Mouse (Mus musculus): ENCODE measurements at regions not wholly inside any gene's neighbourhood (a gene's known extent, or its start where the extent isn't known, plus 50 kb on each side); places are given as distances from the start of the nearest gene placed in this dataset.

- no peak for DNase-seq (ENCODE audit: extremely low read depth, low read depth, low spot score)
Observed at GRCm38 (mm10) chr16:21318640-21319365, 104.1 kb upstream of the Vps8 start.

- DNase-seq (ENCODE audit: extremely low read depth, low read depth, low spot score), result no peak
Observed at GRCm38 (mm10) chr16:21320284-21320683, 102.6 kb upstream of the Vps8 start.

GRCm38 (mm10) chr16:21321188-21322070 lies 101.5 kb upstream of the Vps8 start:
- DNase-seq (ENCODE audit: extremely low read depth, low read depth, low spot score), result no peak

- no peak for DNase-seq (ENCODE audit: extremely low read depth, low read depth, low spot score)
Observed at GRCm38 (mm10) chr16:21322437-21322836, 100.5 kb upstream of the Vps8 start.

DNA sequence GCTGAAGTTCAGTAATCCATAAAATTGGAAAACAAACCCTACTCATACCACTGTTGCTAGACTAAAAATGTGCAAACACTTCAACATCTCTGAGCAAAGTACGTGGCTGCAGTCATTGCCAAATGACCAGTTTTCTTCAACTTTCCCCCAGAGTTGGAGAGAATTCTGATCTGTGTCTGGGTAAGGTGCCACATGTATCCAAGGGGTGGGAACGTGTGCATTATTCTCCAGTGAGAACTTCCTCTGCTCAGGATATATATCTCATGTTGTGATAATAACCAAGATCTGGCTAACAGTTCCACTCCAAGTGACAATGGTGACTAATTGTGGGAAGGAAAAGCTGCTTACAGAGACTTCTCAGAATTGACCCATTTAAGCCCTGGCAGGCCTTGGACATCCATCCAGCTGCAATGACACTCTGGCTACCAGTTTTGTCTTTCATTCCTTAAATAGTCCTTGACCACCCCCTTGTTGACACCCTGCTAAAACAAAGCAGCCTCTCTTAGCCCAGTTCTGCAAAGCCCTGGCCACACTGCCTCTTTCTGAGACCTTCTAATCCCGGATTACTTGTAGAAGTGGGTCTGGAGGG lies 99.4 kb upstream of the Vps8 start:
- DNase-seq (ENCODE audit: extremely low read depth, low read depth, low spot score), result no peak

- DNase-seq (ENCODE audit: extremely low read depth, low read depth, low spot score), result no peak
Observed at GRCm38 (mm10) chr16:21327969-21328368, 94.9 kb upstream of the Vps8 start.

GRCm38 (mm10) chr16:21329199-21329598 lies 93.7 kb upstream of the Vps8 start:
- peak; percentile 50 for DNase-seq (ENCODE audit: extremely low read depth, low read depth, low spot score)

DNA sequence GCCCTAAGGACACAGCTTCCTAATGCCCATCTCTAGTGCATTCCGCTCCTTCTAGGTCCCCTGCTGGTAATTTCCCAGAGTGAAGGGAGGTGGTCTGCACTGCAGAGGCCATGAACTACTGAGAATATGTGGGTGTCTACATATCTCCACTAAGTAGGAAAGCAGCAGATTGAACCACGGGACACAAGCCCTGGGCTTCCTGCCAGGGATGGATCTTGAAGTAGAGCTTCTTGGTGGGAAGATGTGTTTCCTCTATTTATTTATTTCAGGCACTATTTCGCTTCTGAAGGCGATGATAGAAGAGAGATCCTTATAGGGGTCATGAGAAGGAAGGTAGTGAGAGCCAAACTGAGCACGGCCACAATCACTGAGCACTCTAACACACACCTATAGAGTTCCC lies 91.7 kb upstream of the Vps8 start:
- DNase-seq (ENCODE audit: extremely low read depth, low read depth, low spot score), result no peak

- DNase-seq (ENCODE audit: extremely low read depth, low read depth, low spot score), result no peak
Observed at GRCm38 (mm10) chr16:21332411-21332810, 90.5 kb upstream of the Vps8 start.

DNA sequence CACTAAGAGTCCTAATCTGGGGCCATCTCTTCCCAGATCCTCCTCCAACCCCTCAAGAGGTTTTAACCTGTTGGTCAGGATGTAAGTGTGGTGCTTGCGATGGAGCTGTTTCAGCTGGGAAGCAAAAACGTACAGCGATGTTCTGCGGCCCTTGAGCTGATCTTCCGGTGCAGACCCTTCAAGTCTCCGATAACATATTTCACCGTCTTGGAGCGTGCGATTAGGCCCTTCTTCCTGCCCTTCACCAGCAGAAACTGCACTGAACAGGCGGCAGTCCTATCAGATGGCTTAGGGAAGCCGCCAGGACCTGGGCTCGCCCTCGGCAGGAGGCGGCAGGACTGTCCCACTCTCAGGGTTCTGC lies 90.1 kb upstream of the Vps8 start:
- no peak for DNase-seq (ENCODE audit: extremely low read depth, low read depth, low spot score)

GRCm38 (mm10) chr16:21333223-21333951 lies 89.5 kb upstream of the Vps8 start:
- no peak for DNase-seq (ENCODE audit: extremely low read depth, low read depth, low spot score)

DNA sequence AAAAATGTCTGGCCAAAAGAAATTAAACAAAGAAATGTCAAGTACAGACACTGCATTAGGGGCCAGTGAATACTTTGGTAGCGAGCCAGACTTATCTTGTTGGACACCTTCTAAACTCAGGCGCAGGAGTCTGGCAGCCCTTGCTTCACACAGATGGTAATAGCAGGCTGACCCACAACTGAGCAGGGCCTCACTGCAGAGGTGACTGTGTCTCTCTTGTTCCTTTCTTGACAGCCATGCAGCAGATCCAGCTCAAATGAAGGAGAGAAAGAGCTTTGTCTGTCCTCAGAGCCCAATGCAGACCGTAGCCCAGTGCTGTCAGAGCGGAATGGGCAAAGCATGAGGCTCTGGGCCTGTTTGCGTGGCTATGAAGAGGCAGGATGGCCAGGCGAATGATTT lies 83.9 kb upstream of the Vps8 start:
- no peak for DNase-seq (ENCODE audit: extremely low read depth, low read depth, low spot score)

- DNase-seq (ENCODE audit: extremely low read depth, low read depth, low spot score), result no peak
Observed at GRCm38 (mm10) chr16:21339460-21340081, 83.3 kb upstream of the Vps8 start.

GRCm38 (mm10) chr16:21340136-21340535 lies 82.8 kb upstream of the Vps8 start:
- no peak for DNase-seq (ENCODE audit: extremely low read depth, low read depth, low spot score)

- no peak for DNase-seq (ENCODE audit: extremely low read depth, low read depth, low spot score)
Observed at GRCm38 (mm10) chr16:21349869-21350268, 73.0 kb upstream of the Vps8 start.

DNA sequence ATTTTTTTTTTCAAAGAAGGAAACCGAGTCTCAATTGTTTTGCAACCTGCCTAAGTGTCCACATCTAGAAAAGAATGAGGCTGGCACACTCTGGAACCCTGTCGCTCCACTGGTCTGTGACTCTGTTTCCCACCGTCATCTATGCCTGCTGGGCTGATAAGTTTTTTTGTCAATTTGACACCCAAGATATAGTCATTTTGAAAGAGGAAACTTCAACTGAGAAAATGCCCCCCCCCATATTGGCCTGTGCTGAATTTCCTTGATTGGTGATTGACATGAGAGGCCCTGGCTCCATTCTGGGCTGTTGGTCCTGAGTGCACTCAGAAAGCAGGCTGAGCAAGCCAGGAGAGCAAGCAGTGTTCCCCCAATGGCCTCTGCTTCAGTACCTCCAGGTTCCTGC lies 71.6 kb upstream of the Vps8 start:
- DNase-seq (ENCODE audit: extremely low read depth, low read depth, low spot score), result no peak

- DNase-seq (ENCODE audit: extremely low read depth, low read depth, low spot score), result no peak
Observed at GRCm38 (mm10) chr16:21353111-21353510, 69.8 kb upstream of the Vps8 start.

DNA sequence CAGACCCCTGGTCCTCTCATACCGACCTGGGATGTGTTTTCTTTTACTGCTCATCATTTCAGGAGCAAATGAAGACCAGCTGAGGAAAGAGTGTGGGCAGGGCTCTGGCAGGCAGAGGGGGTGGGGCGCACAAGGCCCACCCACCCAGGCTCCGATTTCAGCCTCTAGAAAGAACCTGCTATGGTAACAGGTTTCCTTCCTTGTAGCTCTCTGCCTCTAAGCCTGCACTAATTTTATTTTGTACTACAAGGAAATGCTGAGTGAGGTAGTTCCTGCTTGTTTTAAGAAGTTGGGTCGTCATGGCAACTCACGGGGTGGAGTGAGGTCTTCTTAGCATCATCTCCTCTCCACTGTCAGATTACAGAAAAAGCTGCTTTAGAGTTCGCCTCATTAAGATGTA lies 69.4 kb upstream of the Vps8 start:
- no peak for DNase-seq (ENCODE audit: extremely low read depth, low read depth, low spot score)

DNA sequence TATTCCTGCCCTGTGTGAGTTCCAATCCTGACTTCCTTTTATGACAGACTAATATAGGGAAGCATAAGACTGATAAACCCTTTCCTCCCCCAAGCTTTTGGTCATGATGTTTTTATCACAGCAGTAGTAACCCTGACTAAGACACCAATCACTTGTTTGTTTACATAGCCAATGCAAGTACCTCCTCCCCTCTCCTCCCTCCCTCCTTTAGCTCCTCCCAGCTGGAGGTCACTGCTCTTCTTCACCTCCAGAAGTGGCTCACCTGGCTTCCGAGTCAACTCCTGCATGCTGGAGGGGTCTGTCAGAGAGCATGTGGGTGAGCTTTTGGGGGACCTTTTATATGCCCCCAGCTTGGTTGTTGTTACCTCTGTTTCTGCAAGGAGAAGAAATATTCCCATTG lies 67.3 kb upstream of the Vps8 start:
- DNase-seq (ENCODE audit: extremely low read depth, low read depth, low spot score), result no peak

GRCm38 (mm10) chr16:21357433-21357832 lies 65.5 kb upstream of the Vps8 start:
- DNase-seq (ENCODE audit: extremely low read depth, low read depth, low spot score), result no peak

All from fat pad, adult 2 months (tissue).